Mouse (Mus musculus) ES-E14 (cell line): Measurements from ENCODE around the gene Cd24a.

Experiments
- CHD2 ChIP-seq: IDR thresholded peaks from 2 replicates; pipeline ENCODE4 v1.6.1; 2014; ENCODE audit warnings: mild to moderate bottlenecking, low read depth, low read length, inconsistent platforms
- HCFC1 ChIP-seq: IDR thresholded peaks from 2 replicates; pipeline ENCODE4 v1.6.1; 2012; ENCODE audit warnings: low read length, inconsistent platforms, borderline replicate concordance; ENCODE audit not compliant: insufficient read depth
- MAFK ChIP-seq: IDR thresholded peaks from 2 replicates; pipeline ENCODE4 v1.6.1; 2014; ENCODE audit warnings: mild to moderate bottlenecking, low read depth, low read length, inconsistent platforms; ENCODE audit not compliant: insufficient read depth
- ZNF384 ChIP-seq: IDR thresholded peaks from 2 replicates; pipeline ENCODE4 v1.6.1; 2012; ENCODE audit warnings: low read depth, low read length, inconsistent platforms

- TF ChIP-seq HCFC1, result no peak
- no peak for TF ChIP-seq ZNF384
- no peak for TF ChIP-seq CHD2
- no peak for TF ChIP-seq MAFK
These were observed 16.8 kb downstream of the Cd24a start for GRCm38 (mm10) chr10:43594894-43595293.
